Mouse (Mus musculus): Measurements from ENCODE around the gene Ttll13. TPM values are rescaled to one million over a fixed set of nuclear protein-coding genes. Genes with fewer than 3 reads are reported as not detected.

Ttll13 gene
- polyA plus RNA-seq, 1 experiment from 2014 or later = 0.23 TPM

- peak within 1 kb of the TSS; percentile 98 for H3K9ac ChIP-seq
- H3K4me2 ChIP-seq = peak within 1 kb of the TSS; percentile 73
- H3K27me3 ChIP-seq = no peaks in the 10 kb centered on the region
- H3K9me3 ChIP-seq (replicated peaks) = no peaks in the 10 kb centered on the region
- H3K4me3 ChIP-seq (replicated peaks) = peak within 1 kb of the TSS; percentile 91
- DNase-seq (peak; percentile 100), ATAC-seq (ENCODE audit: low read depth) (peak; percentile 98)
- H3K27ac ChIP-seq = peak within 1 kb of the TSS; percentile 93
- peaks cover 48% of the 10 kb centered on the region for H3K36me3 ChIP-seq
- WGBS (ENCODE audit: insufficient replicate concordance) = under 1% methylated on average over 52 of the region's 52 CpGs
- peaks cover 56% of the 10 kb centered on the region for H3K4me1 ChIP-seq (replicated peaks)
These were observed 48.0 kb downstream of the Ttll13 start, which contains the start of gene Prc1 for GRCm38 (mm10) chr7:80294062-80294763. Gene Prc1, plus strand, starts transcription at chr7:80294450.

- H3K36me3 ChIP-seq = peaks cover 50% of the 10 kb centered on the region
- H3K4me2 ChIP-seq = peak overlapping the region; percentile 73
- peak overlapping the region; percentile 98 for H3K9ac ChIP-seq
- H3K9me3 ChIP-seq (replicated peaks) = no peaks in the 10 kb centered on the region
- peak overlapping the region; percentile 93 for H3K27ac ChIP-seq
- H3K4me1 ChIP-seq (replicated peaks) = peaks cover 64% of the 10 kb centered on the region
- peak overlapping the region; percentile 91 for H3K4me3 ChIP-seq (replicated peaks)
- DNase-seq (no peak), ATAC-seq (ENCODE audit: low read depth) (peak; percentile 38; the same call in 1 of the 2 replicates)
- 7% methylated on average over 37 of the region's 37 CpGs for WGBS (ENCODE audit: insufficient replicate concordance)
- no peaks in the 10 kb centered on the region for H3K27me3 ChIP-seq
These were observed 48.8 kb downstream of the Ttll13 start for GRCm38 (mm10) chr7:80294764-80295648.

- WGBS (ENCODE audit: insufficient replicate concordance) = 85% methylated on average over 6 of the region's 6 CpGs
- H3K4me3 ChIP-seq (replicated peaks) = peak overlapping the region; percentile 91
- H3K9ac ChIP-seq = peak overlapping the region; percentile 98
- no peak overlapping the region for H3K27ac ChIP-seq
- ATAC-seq (ENCODE audit: low read depth) = no peak
- peaks cover 65% of the 10 kb centered on the region for H3K4me1 ChIP-seq (replicated peaks)
- no peaks in the 10 kb centered on the region for H3K27me3 ChIP-seq
- peak overlapping the region; percentile 73 for H3K4me2 ChIP-seq
- DNase-seq = no peak
- peaks cover 54% of the 10 kb centered on the region for H3K36me3 ChIP-seq
- H3K9me3 ChIP-seq (replicated peaks) = no peaks in the 10 kb centered on the region
These were observed 50.3 kb downstream of the Ttll13 start for GRCm38 (mm10) chr7:80296462-80296861.

- no peaks in the 10 kb centered on the region for H3K27me3 ChIP-seq
- H3K9me3 ChIP-seq (replicated peaks) = no peaks in the 10 kb centered on the region
- H3K9ac ChIP-seq = peak overlapping the region; percentile 98
- peak overlapping the region; percentile 91 for H3K4me3 ChIP-seq (replicated peaks)
- H3K27ac ChIP-seq = no peak overlapping the region
- H3K4me2 ChIP-seq = peak overlapping the region; percentile 73
- H3K36me3 ChIP-seq = peaks cover 59% of the 10 kb centered on the region
- H3K4me1 ChIP-seq (replicated peaks) = peaks cover 65% of the 10 kb centered on the region
- no peak for ATAC-seq (ENCODE audit: low read depth)
- WGBS (ENCODE audit: insufficient replicate concordance) = 86% methylated on average over 3 of the region's 3 CpGs
- DNase-seq = no peak
These were observed 50.9 kb downstream of the Ttll13 start for GRCm38 (mm10) chr7:80297041-80297440.

GRCm38 (mm10) chr7:80298754-80299153, 52.6 kb downstream of the Ttll13 start:
- Histone ChIP-seq H3K4me1 (replicated peaks) (peaks cover 48% of the 10 kb centered on the region), H3K27me3 (no peaks in the 10 kb centered on the region), H3K4me3 (replicated peaks) (no peak overlapping the region; the same call in 1 of the 2 replicates), H3K9me3 (replicated peaks) (no peaks in the 10 kb centered on the region), H3K9ac (no peak overlapping the region), H3K27ac (no peak overlapping the region), H3K4me2 (no peak overlapping the region), H3K36me3 (peaks cover 74% of the 10 kb centered on the region)
- 91% methylated on average over 4 of the region's 4 CpGs for WGBS (ENCODE audit: insufficient replicate concordance)
- ATAC-seq (ENCODE audit: low read depth) (no peak), DNase-seq (no peak)

- Histone ChIP-seq H3K27ac (no peak overlapping the region), H3K27me3 (no peaks in the 10 kb centered on the region), H3K36me3 (peaks cover 83% of the 10 kb centered on the region), H3K4me1 (replicated peaks) (peaks cover 47% of the 10 kb centered on the region), H3K4me3 (replicated peaks) (no peak overlapping the region), H3K9ac (no peak overlapping the region), H3K4me2 (no peak overlapping the region), H3K9me3 (replicated peaks) (no peaks in the 10 kb centered on the region)
- 87% methylated on average over 3 of the region's 3 CpGs for WGBS (ENCODE audit: insufficient replicate concordance)
- DNase-seq = no peak
- no peak for ATAC-seq (ENCODE audit: low read depth)
These were observed 53.4 kb downstream of the Ttll13 start for GRCm38 (mm10) chr7:80299568-80299967.

- Histone ChIP-seq H3K9ac (no peak overlapping the region), H3K4me3 (replicated peaks) (no peak overlapping the region), H3K9me3 (replicated peaks) (no peaks in the 10 kb centered on the region), H3K27ac (no peak overlapping the region), H3K4me2 (no peak overlapping the region), H3K27me3 (no peaks in the 10 kb centered on the region), H3K36me3 (peaks cover 98% of the 10 kb centered on the region), H3K4me1 (replicated peaks) (peaks cover 35% of the 10 kb centered on the region)
- DNase-seq = no peak
- ATAC-seq (ENCODE audit: low read depth) = no peak
- 84% methylated on average over 2 of the region's 2 CpGs for WGBS (ENCODE audit: insufficient replicate concordance)
These were observed 55.3 kb downstream of the Ttll13 start for GRCm38 (mm10) chr7:80301522-80301921.

GRCm38 (mm10) chr7:80307766-80308165, 61.6 kb downstream of the Ttll13 start:
- DNase-seq (no peak), ATAC-seq (ENCODE audit: low read depth) (no peak)
- H3K4me1 ChIP-seq (replicated peaks) = no peaks in the 10 kb centered on the region
- 86% methylated on average over 3 of the region's 3 CpGs for WGBS (ENCODE audit: insufficient replicate concordance)
- H3K4me3 ChIP-seq (replicated peaks) = no peak overlapping the region
- no peaks in the 10 kb centered on the region for H3K9me3 ChIP-seq (replicated peaks)
- peaks cover 99% of the 10 kb centered on the region for H3K36me3 ChIP-seq
- H3K9ac ChIP-seq = no peak overlapping the region
- H3K4me2 ChIP-seq = no peak overlapping the region
- no peak overlapping the region for H3K27ac ChIP-seq
- H3K27me3 ChIP-seq = no peaks in the 10 kb centered on the region

Other genes with a start within 250 kb of the Ttll13 start
- 3.9 and 5.2 TPM in 2 replicates for gene Zfp710, start 221.6 kb upstream of the Ttll13 start, polyA plus RNA-seq (2015; fragmentation: Nextera tagmentation; extraction: Ambion mirVana)
- 137 and 146 TPM in 2 replicates for gene Idh2, start 131.0 kb upstream of the Ttll13 start, polyA plus RNA-seq (2015; fragmentation: Nextera tagmentation; extraction: Ambion mirVana)
- gene Sema4b, start 59.5 kb upstream of the Ttll13 start, polyA plus RNA-seq (2015; fragmentation: Nextera tagmentation; extraction: Ambion mirVana) = 13.1 and 14.1 TPM in 2 replicates
- 91.0 and 102 TPM in 2 replicates for gene Cib1, start 13.6 kb upstream of the Ttll13 start, polyA plus RNA-seq (2015; fragmentation: Nextera tagmentation; extraction: Ambion mirVana)
- gene Gdpgp1, start 13.5 kb upstream of the Ttll13 start, polyA plus RNA-seq (2015; fragmentation: Nextera tagmentation; extraction: Ambion mirVana) = 2.4 and 3.0 TPM in 2 replicates
- 33.5 and 37.2 TPM in 2 replicates for gene Ngrn, start 14.8 kb downstream of the Ttll13 start, polyA plus RNA-seq (2015; fragmentation: Nextera tagmentation; extraction: Ambion mirVana)
- gene Vps33b, start 23.3 kb downstream of the Ttll13 start, polyA plus RNA-seq (2015; fragmentation: Nextera tagmentation; extraction: Ambion mirVana) = 4.4 and 7.9 TPM in 2 replicates
- gene Prc1, start 48.1 kb downstream of the Ttll13 start, polyA plus RNA-seq (2015; fragmentation: Nextera tagmentation; extraction: Ambion mirVana) = 114 and 130 TPM in 2 replicates
- gene Rccd1, start 78.1 kb downstream of the Ttll13 start, polyA plus RNA-seq (2015; fragmentation: Nextera tagmentation; extraction: Ambion mirVana) = 3.3 and 3.4 TPM in 2 replicates
- gene Unc45a, start 94.6 kb downstream of the Ttll13 start, polyA plus RNA-seq (2015; fragmentation: Nextera tagmentation; extraction: Ambion mirVana) = 10.3 and 11.5 TPM in 2 replicates
- 3.8 and 4.2 TPM in 2 replicates for gene Hddc3, start 96.7 kb downstream of the Ttll13 start, polyA plus RNA-seq (2015; fragmentation: Nextera tagmentation; extraction: Ambion mirVana)
- 2.2 and 2.6 TPM in 2 replicates for gene Man2a2, start 125.0 kb downstream of the Ttll13 start, polyA plus RNA-seq (2015; fragmentation: Nextera tagmentation; extraction: Ambion mirVana)
- 10.6 and 12.0 TPM in 2 replicates for gene Fes, start 141.6 kb downstream of the Ttll13 start, polyA plus RNA-seq (2015; fragmentation: Nextera tagmentation; extraction: Ambion mirVana)
- gene Furin, start 159.1 kb downstream of the Ttll13 start, polyA plus RNA-seq (2015; fragmentation: Nextera tagmentation; extraction: Ambion mirVana) = 3.8 and 4.1 TPM in 2 replicates

Measured in liver, embryonic 13.5 days (tissue).